In the genomic region with DNA sequence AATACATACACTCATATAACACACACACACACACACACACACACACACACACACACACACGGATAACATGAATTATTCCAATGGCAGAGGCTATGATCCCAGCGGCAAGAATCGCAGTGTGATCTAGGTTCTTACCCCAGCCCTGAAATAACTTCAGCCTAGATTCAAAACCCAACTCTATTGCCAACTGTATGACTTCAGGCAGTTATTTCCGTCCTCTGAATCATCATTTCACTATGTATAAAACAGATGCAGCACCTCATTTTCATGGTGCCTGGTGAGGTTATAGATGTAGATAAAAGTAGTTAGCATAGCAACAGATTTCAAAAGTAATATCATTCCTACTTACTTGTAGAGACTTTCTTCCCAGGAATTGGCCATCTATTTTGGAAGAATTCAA, we compare ENCODE assay signal across 20 mouse cellular contexts.
DNase-seq lines count a peak whose midpoint lies in the region; ATAC-seq and TF ChIP-seq lines count a peak whose summit lies in the region.
"Had no signal": no experiment of that assay in that cellular context is flagged by ENCODE, and none has a peak within 500 bp of the region (broad histone marks: within the 10 kb centered on the region; RNA-seq: fewer than 3 reads in every experiment).

No protein-coding gene starts in this region.

- TF ChIP-seq POLR2A in embryonic fibroblast, embryonic 13.5 days (IDR thresholded peaks at IDR 0.05; ENCODE audit: low read depth, low read length), result no peak

- no peak for TF ChIP-seq CTCF in embryonic fibroblast, embryonic 13.5 days (IDR thresholded peaks at IDR 0.05; ENCODE audit: borderline replicate concordance, insufficient read depth, low read length)

- H3K4me3 ChIP-seq in embryonic fibroblast, embryonic 13.5 days (ENCODE audit: insufficient read depth, low read length), result no peak overlapping the region
- H3K4me3 ChIP-seq: heart, embryonic 13.5 days; midbrain, embryonic 15.5 days had no signal

- DNase-seq in heart, adult 8-10 months (ENCODE audit: low spot score), result peak; percentile 9
- no peak for DNase-seq in heart, adult 11 months
- peak; percentile 5 to 8 for DNase-seq in left cerebral cortex, adult 18-20 months (ENCODE audit: low spot score in 2 of 2)
- DNase-seq in left cerebral cortex, postnatal 4 days, result no peak
- no peak for DNase-seq in cerebellum, postnatal 25 days
- DNase-seq: adrenal gland, adult 8-10 months; B cell, adult 2 months; cerebellum, adult 18-20 months; cerebellum, postnatal 36 days; gastrocnemius, postnatal 36 days; kidney, adult 9 months; kidney, postnatal 14 days; lung, postnatal 4 days had no signal

- ATAC-seq in activated CD4-positive, CD25-positive, alpha-beta regulatory T cell, adult 4 months, result no peak
- ATAC-seq: forebrain, embryonic 14.5 days; hindbrain, postnatal 0 days; intestine, embryonic 16.5 days; midbrain, embryonic 15.5 days had no signal

- peaks cover 12% of the 10 kb centered on the region for H3K4me1 ChIP-seq in embryonic fibroblast, embryonic 13.5 days (ENCODE audit: control insufficient read depth, insufficient read depth, low read length)
- H3K4me1 ChIP-seq: midbrain, embryonic 15.5 days had no signal

- H3K27ac ChIP-seq in embryonic fibroblast, embryonic 13.5 days (ENCODE audit: insufficient read depth, low read length), result peak overlapping the region; percentile 47; the same call in 1 of the 2 replicates
- H3K27ac ChIP-seq: heart, embryonic 13.5 days; hindbrain, postnatal 0 days; midbrain, embryonic 15.5 days had no signal

- intact Hi-C loops in left cerebral cortex, postnatal 4 days (cut with DNase I), result no loop called here

Comparison
In these comparisons a context has a peak if more than half of its experiments do, and no peak if none do; other contexts are left out.
1. DNase-seq: peak in heart, adult 8-10 months (single experiment) and left cerebral cortex, adult 18-20 months (2 of 2); none in heart, adult 11 months (single experiment), left cerebral cortex, postnatal 4 days (single experiment) and cerebellum, postnatal 25 days (0 of 2).